Mouse (Mus musculus): ENCODE data around the gene Cela3a. TPM values are rescaled to one million over a fixed set of nuclear protein-coding genes. Genes with fewer than 3 reads are reported as not detected.

The Cela3a gene
- not detected for polyA plus RNA-seq (2012; fragmentation: generic; extraction: Trizol)

GRCm38 (mm10) chr4:137409691-137410090 lies at the start of gene Cela3a:
Cela3a (minus strand) TSS chr4:137409791.

GRCm38 (mm10) chr4:137453234-137453767 lies 43.7 kb upstream of the Cela3a start, which contains the start of gene 1700013G24Rik:
1700013G24Rik (plus strand) TSS chr4:137453284.

GRCm38 (mm10) chr4:137430502-137430901 lies 20.9 kb upstream of the Cela3a start, which contains the start of gene Cela3b:
Cela3b (minus strand) TSS chr4:137430540.

GRCm38 (mm10) chr4:137357517-137358254 lies 51.9 kb downstream of the Cela3a start, which contains the start of gene Cdc42:
Cdc42 (minus strand) TSS chr4:137357720.

Other genes starting within 250 kb of the Cela3a start
- under 1 TPM; 0.02 to 0.09 TPM for gene Wnt4, start 132.3 kb downstream of the Cela3a start, polyA plus RNA-seq (2012; fragmentation: generic; extraction: Trizol)
- 100 to 1,000 TPM in 1 of 2 experiments, 10 to 100 TPM in 1; 43.5 to 183 TPM for gene Cdc42, start 52.1 kb downstream of the Cela3a start, polyA plus RNA-seq (2012; fragmentation: generic; extraction: Trizol)
- gene Cela3b, start 20.7 kb upstream of the Cela3a start, polyA plus RNA-seq (2012; fragmentation: generic; extraction: Trizol), result under 1 TPM in 1 of 2 experiments, not detected in 1; 0.13 TPM
- under 1 TPM in 1 of 2 experiments, not detected in 1; 0.02 TPM for gene 1700013G24Rik, start 43.5 kb upstream of the Cela3a start, polyA plus RNA-seq (2012; fragmentation: generic; extraction: Trizol)
- 100 to 1,000 TPM in 1 of 2 experiments, 10 to 100 TPM in 1; 46.3 to 247 TPM for gene Hspg2, start 59.0 kb upstream of the Cela3a start, polyA plus RNA-seq (2012; fragmentation: generic; extraction: Trizol)
- not detected for gene Ldlrad2, start 164.8 kb upstream of the Cela3a start, polyA plus RNA-seq (2012; fragmentation: generic; extraction: Trizol)
- 10 to 100 TPM in 1 of 2 experiments, 1 to 10 TPM in 1; 3.4 to 19.1 TPM for gene Usp48, start 184.0 kb upstream of the Cela3a start, polyA plus RNA-seq (2012; fragmentation: generic; extraction: Trizol)